Mouse (Mus musculus) gastrocnemius, postnatal 36 days (tissue): Measurements from ENCODE around the gene Chmp4b. TPM values are rescaled to one million over a fixed set of nuclear protein-coding genes. Genes with fewer than 3 reads are reported as not detected.

Experiments used
- DNase-seq, 2 experiments: peaks; one replicate each; pipeline ENCODE4 v3.0.0; 2022
- intact Hi-C: fragments of 180-260 bp; cut with DNase I; formaldehyde crosslinking; loops from one replicate; pipeline ENCODE4 v1.15.1; 2025
- total RNA-seq, 2 experiments: library from RNA; stranded (reverse); gene quantifications; 2 replicates each; pipeline ENCODE4 v1.2.3; 2021

The Chmp4b gene
- total RNA-seq, 2 experiments from 2014 or later: 102 to 107 TPM

GRCm38 (mm10) chr2:154638521-154638920, 13.0 kb upstream of the Chmp4b start:
- DNase-seq: no peak
- intact Hi-C loops: no loop called here

- DNase-seq: no peak
- intact Hi-C loops: no loop called here
Measured at GRCm38 (mm10) chr2:154639115-154639514, 12.4 kb upstream of the Chmp4b start.

GRCm38 (mm10) chr2:154641176-154641575, 10.3 kb upstream of the Chmp4b start:
- DNase-seq: no peak
- intact Hi-C loops: no loop called here

GRCm38 (mm10) chr2:154642005-154642459, 9.5 kb upstream of the Chmp4b start:
- intact Hi-C loops: no loop called here
- DNase-seq: no peak

GRCm38 (mm10) chr2:154642712-154643385, 8.7 kb upstream of the Chmp4b start:
- intact Hi-C loops: no loop called here
- no peak for DNase-seq

- no peak for DNase-seq
- intact Hi-C loops: loop anchor here (5.0 kb wide), 1 partner anchor 296 kb away; no protein-coding TSS in a partner anchor
Measured at GRCm38 (mm10) chr2:154646634-154647033, 4.9 kb upstream of the Chmp4b start.

GRCm38 (mm10) chr2:154648086-154648485, 3.4 kb upstream of the Chmp4b start:
- no peak for DNase-seq
- intact Hi-C loops: loop anchor here (5.0 kb wide), 1 partner anchor 294 kb away; no protein-coding TSS in a partner anchor

GRCm38 (mm10) chr2:154650404-154650803, 1.1 kb upstream of the Chmp4b start:
- intact Hi-C loops: no loop called here

GRCm38 (mm10) chr2:154654976-154655375, 3.5 kb downstream of the Chmp4b start:
- DNase-seq: no peak
- intact Hi-C loops: no loop called here

More at GRCm38 (mm10) chr2:154650404-154650803, 1.1 kb upstream of the Chmp4b start:
- DNase-seq: no peak

GRCm38 (mm10) chr2:154655878-154656414, 4.4 kb downstream of the Chmp4b start:
- intact Hi-C loops: no loop called here

GRCm38 (mm10) chr2:154656710-154657485, 5.4 kb downstream of the Chmp4b start:
- peak; percentile 89 to 95 for DNase-seq
- intact Hi-C loops: no loop called here

More at GRCm38 (mm10) chr2:154655878-154656414, 4.4 kb downstream of the Chmp4b start:
- no peak for DNase-seq

GRCm38 (mm10) chr2:154657486-154658237, 6.2 kb downstream of the Chmp4b start:
- DNase-seq: no peak
- intact Hi-C loops: no loop called here

- intact Hi-C loops: no loop called here
- DNase-seq: no peak
Measured at GRCm38 (mm10) chr2:154659070-154659469, 7.6 kb downstream of the Chmp4b start.

GRCm38 (mm10) chr2:154659531-154660074, 8.1 kb downstream of the Chmp4b start:
- no peak for DNase-seq
- intact Hi-C loops: no loop called here

- intact Hi-C loops: no loop called here
- no peak for DNase-seq
Measured at GRCm38 (mm10) chr2:154668680-154669079, 17.2 kb downstream of the Chmp4b start.

- intact Hi-C loops: no loop called here
Measured at GRCm38 (mm10) chr2:154670106-154670505, 18.6 kb downstream of the Chmp4b start.

GRCm38 (mm10) chr2:154670741-154671140, 19.2 kb downstream of the Chmp4b start:
- DNase-seq: no peak
- intact Hi-C loops: no loop called here

More at GRCm38 (mm10) chr2:154670106-154670505, 18.6 kb downstream of the Chmp4b start:
- DNase-seq: no peak

GRCm38 (mm10) chr2:154674008-154674407, 22.5 kb downstream of the Chmp4b start:
- intact Hi-C loops: no loop called here
- no peak for DNase-seq

- no peak for DNase-seq
- intact Hi-C loops: no loop called here
Measured at GRCm38 (mm10) chr2:154676653-154677609, 25.4 kb downstream of the Chmp4b start.
